In genomic region chr2:31144901-31145300, GRCm38 (mm10) we compare ENCODE assay signal across 22 mouse cellular contexts. TPM values are rescaled to one million over a fixed set of nuclear protein-coding genes. Genes with fewer than 3 reads are reported as not detected.
DNase-seq lines count a peak whose midpoint lies in the region; ATAC-seq and TF ChIP-seq lines count a peak whose summit lies in the region.
"Had no signal": no experiment of that assay in that cellular context is flagged by ENCODE, and none has a peak within 500 bp of the region (broad histone marks: within the 10 kb centered on the region; RNA-seq: fewer than 3 reads in every experiment).

No protein-coding gene starts in this region.

- H3K4me1 ChIP-seq in heart, embryonic 13.5 days, result peaks cover 37% of the 10 kb centered on the region
- H3K4me1 ChIP-seq in thymus, adult 2 months (replicated peaks; ENCODE audit: control insufficient read depth, insufficient read depth, low read length), result peaks cover 28% of the 10 kb centered on the region

- no peaks in the 10 kb centered on the region for H3K9me3 ChIP-seq in heart, embryonic 13.5 days
- H3K9me3 ChIP-seq: heart, embryonic 15.5 days; hindbrain, embryonic 15.5 days; kidney, embryonic 15.5 days; liver, embryonic 15.5 days had no signal

- intact Hi-C loops in left cerebral cortex, adult 2 months (cut with DNase I), result no loop called here

- no peak for TF ChIP-seq CTCF in thymus, adult 2 months (IDR thresholded peaks at IDR 0.05; ENCODE audit: borderline replicate concordance, control insufficient read depth, extremely low read depth, insufficient read depth, low read length, poor library complexity)
- no peak for TF ChIP-seq CTCF in left cerebral cortex, adult 2 months (IDR thresholded peaks at IDR 0.05)

- H3K27me3 ChIP-seq in heart, embryonic 13.5 days (replicated peaks), result no peaks in the 10 kb centered on the region
- no peaks in the 10 kb centered on the region for H3K27me3 ChIP-seq in thymus, adult 2 months (ENCODE audit: control insufficient read depth, insufficient read depth, low read length)
- H3K27me3 ChIP-seq: heart, embryonic 15.5 days; hindbrain, embryonic 15.5 days; kidney, embryonic 15.5 days had no signal

- TF ChIP-seq POLR2A in thymus, adult 2 months (IDR thresholded peaks at IDR 0.05; ENCODE audit: control insufficient read depth, extremely low read depth, insufficient read depth, low read length, poor library complexity), result no peak

- no peak for ATAC-seq in heart, embryonic 13.5 days (ENCODE audit: extremely low read depth, insufficient number of reproducible peaks, low FRiP score, low TSS enrichment)
- ATAC-seq in granulocyte monocyte progenitor cell, adult 5-6 weeks (replicated peaks; ENCODE audit: poor library complexity, severe bottlenecking), result peak; percentile 18
- ATAC-seq: intestine, postnatal 0 days had no signal

- H3K4me2 ChIP-seq in heart, embryonic 13.5 days, result no peak overlapping the region
- H3K4me2 ChIP-seq: hindbrain, embryonic 15.5 days; kidney, embryonic 15.5 days had no signal

- H3K9ac ChIP-seq in heart, embryonic 13.5 days, result no peak overlapping the region
- H3K9ac ChIP-seq: heart, embryonic 15.5 days; hindbrain, embryonic 15.5 days; kidney, embryonic 15.5 days; liver, embryonic 15.5 days had no signal

- no peak for DNase-seq in heart, adult 9 months (ENCODE audit: low spot score in 2 of 2)
- DNase-seq in thymus, adult 2 months, result no peak
- no peak for DNase-seq in thymus, postnatal 36 days
- DNase-seq in left cerebral cortex, adult 2 months (ENCODE audit: extremely low spot score in 1 of 2, low spot score in 2 of 2), result no peak
- no peak for DNase-seq in adipocyte (ENCODE audit: low spot score)
- no peak for DNase-seq in T-cell, adult 2 months (ENCODE audit: low spot score)
- DNase-seq: adrenal gland, postnatal 10 days; cerebellum, adult 11-12 months; cerebellum, postnatal 25 days; gastrocnemius, adult 2 months; heart, postnatal 4 days; kidney, postnatal 4 days; layer of hippocampus, adult 9-11 months; lung, postnatal 14 days; midbrain, embryonic 14.5 days had no signal

- H3K4me3 ChIP-seq in heart, embryonic 13.5 days, result no peak overlapping the region
- H3K4me3 ChIP-seq in thymus, adult 2 months (ENCODE audit: control insufficient read depth, insufficient read depth, low read length), result no peak overlapping the region
- no peak overlapping the region for H3K4me3 ChIP-seq in left cerebral cortex, adult 2 months
- H3K4me3 ChIP-seq: gastrocnemius, adult 2 months; heart, embryonic 15.5 days; hindbrain, embryonic 15.5 days; kidney, embryonic 15.5 days had no signal

- WGBS in heart, embryonic 13.5 days, result 73% methylated on average over 1 of the region's 1 CpGs
- WGBS in thymus, adult 2 months, result 14% methylated on average over 1 of the region's 1 CpGs

- peak overlapping the region; percentile 89; the same call in 1 of the 2 replicates for H3K27ac ChIP-seq in heart, embryonic 13.5 days (replicated peaks)
- H3K27ac ChIP-seq in thymus, adult 2 months (ENCODE audit: control insufficient read depth, insufficient read depth, low read length), result peak overlapping the region; percentile 1
- H3K27ac ChIP-seq in left cerebral cortex, adult 2 months, result no peak overlapping the region
- H3K27ac ChIP-seq: gastrocnemius, adult 2 months; hindbrain, embryonic 15.5 days; kidney, embryonic 15.5 days; liver, embryonic 15.5 days had no signal

- H3K36me3 ChIP-seq in heart, embryonic 13.5 days, result peaks cover 53% of the 10 kb centered on the region
- H3K36me3 ChIP-seq in thymus, adult 2 months (ENCODE audit: control insufficient read depth, insufficient read depth, low read length), result no peaks in the 10 kb centered on the region

RNA-seq across cellular contexts. Expression of gene Fnbp1, which starts 3.1 kb away (rescaled TPM):
- polyA plus RNA-seq in heart, embryonic 13.5 days (2015; fragmentation: Nextera tagmentation; extraction: Ambion mirVana), result 17.6 and 18.7 TPM in 2 replicates
- polyA plus RNA-seq in thymus, adult 2 months (2012; rRNA removed), result 148 and 160 TPM in 2 replicates
- 57.0 and 64.0 TPM in 2 replicates for total RNA-seq in granulocyte monocyte progenitor cell, adult 5-6 weeks (2014; fragmentation: Nextera tagmentation)
- total RNA-seq in granulocyte monocyte progenitor cell, adult 5-6 weeks (2017), result 24.3 and 47.2 TPM in 2 replicates
- 100 to 1,000 TPM in 1 of 2 experiments, 10 to 100 TPM in 1; 85.8 to 101 TPM for total RNA-seq in left cerebral cortex, adult 2 months (2021)

RNA-seq across cellular contexts. Expression of gene Gpr107, which starts 7.2 kb away (rescaled TPM):
- 29.7 and 34.8 TPM in 2 replicates for polyA plus RNA-seq in heart, embryonic 13.5 days (2015; fragmentation: Nextera tagmentation; extraction: Ambion mirVana)
- polyA plus RNA-seq in thymus, adult 2 months (2012; rRNA removed), result 33.2 and 34.6 TPM in 2 replicates
- 12.8 and 13.5 TPM in 2 replicates for total RNA-seq in granulocyte monocyte progenitor cell, adult 5-6 weeks (2014; fragmentation: Nextera tagmentation)
- total RNA-seq in granulocyte monocyte progenitor cell, adult 5-6 weeks (2017), result 16.4 and 16.9 TPM in 2 replicates
- 10 to 100 TPM; 45.2 to 51.5 TPM for total RNA-seq in left cerebral cortex, adult 2 months (2021)
